Mouse (Mus musculus): ENCODE measurements around the gene Tsga10.

The Tsga10 gene

DNA sequence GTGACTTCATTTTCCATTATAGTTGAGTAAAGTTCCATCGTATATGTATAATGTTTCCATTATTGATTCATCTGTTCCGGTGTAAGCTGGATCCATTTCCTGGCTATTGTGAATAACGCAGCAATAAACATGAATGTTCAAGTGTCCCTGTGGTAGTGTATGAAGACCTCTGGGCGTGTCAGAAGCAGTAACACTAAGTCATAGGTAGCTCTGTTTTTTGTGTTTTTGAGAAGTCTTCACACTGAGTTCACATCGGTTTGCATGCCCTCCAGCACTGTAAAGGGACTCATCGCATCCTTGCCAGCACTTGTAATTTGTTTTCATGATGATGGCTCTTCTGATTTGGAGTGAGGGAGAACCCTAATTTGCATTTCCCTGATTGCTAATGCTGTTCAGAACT lies at the start of gene Tsga10:
Gene Tsga10, minus strand, starts transcription at position 144 of the 400 bp plus-strand sequence.
- no peak for DNase-seq (ENCODE audit: low spot score)

GRCm38 (mm10) chr1:37912751-37913150 lies 46.5 kb upstream of the Tsga10 start:
- no peak for DNase-seq (ENCODE audit: low spot score)

- DNase-seq (ENCODE audit: low spot score): no peak
Measured at GRCm38 (mm10) chr1:37903178-37903577, 36.9 kb upstream of the Tsga10 start.

DNA sequence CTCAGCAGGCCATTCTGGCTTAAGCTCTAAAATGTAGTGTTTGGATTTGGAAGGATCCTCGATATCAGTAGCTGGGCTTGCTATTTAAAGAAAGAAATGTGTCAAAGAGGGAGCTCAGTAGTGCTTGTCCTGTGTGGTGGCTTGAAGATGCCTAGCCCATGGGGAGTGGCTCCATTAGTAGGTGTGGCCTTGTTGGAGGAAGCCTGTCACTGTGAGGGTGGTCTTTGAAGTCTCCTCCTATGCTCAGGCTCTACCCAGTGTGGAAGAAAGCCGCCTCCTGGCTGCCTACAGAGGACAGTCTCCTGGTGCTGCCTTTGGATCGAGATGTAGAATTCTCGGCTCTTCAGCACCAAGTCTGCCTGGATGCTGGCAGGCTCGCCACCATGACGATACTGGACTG lies 34.1 kb upstream of the Tsga10 start:
- DNase-seq (ENCODE audit: low spot score): no peak

- no peak for DNase-seq (ENCODE audit: low spot score)
Measured at GRCm38 (mm10) chr1:37899816-37900215, 33.6 kb upstream of the Tsga10 start.

GRCm38 (mm10) chr1:37894606-37895005 lies 28.4 kb upstream of the Tsga10 start:
- no peak for DNase-seq (ENCODE audit: low spot score)

DNA sequence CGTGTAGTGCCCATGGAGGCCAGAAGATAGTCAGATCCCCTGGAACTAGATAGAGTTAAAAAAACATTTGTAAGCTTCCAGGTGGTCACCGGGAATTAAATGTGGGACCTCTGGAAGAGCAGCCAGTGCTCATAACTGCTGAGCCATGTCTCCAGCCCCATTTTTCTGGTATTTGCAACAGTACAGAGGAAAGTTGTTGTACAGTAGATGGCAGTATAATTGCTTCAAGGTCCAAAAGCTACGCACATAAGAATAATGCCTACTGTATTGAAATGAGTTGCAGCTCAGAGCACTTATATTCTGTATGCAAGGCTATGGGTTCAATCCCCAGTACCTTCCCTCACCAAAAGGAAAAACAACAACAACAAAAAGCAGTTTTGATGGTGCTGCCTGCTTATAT lies 25.2 kb upstream of the Tsga10 start:
- DNase-seq (ENCODE audit: low spot score): no peak

DNA sequence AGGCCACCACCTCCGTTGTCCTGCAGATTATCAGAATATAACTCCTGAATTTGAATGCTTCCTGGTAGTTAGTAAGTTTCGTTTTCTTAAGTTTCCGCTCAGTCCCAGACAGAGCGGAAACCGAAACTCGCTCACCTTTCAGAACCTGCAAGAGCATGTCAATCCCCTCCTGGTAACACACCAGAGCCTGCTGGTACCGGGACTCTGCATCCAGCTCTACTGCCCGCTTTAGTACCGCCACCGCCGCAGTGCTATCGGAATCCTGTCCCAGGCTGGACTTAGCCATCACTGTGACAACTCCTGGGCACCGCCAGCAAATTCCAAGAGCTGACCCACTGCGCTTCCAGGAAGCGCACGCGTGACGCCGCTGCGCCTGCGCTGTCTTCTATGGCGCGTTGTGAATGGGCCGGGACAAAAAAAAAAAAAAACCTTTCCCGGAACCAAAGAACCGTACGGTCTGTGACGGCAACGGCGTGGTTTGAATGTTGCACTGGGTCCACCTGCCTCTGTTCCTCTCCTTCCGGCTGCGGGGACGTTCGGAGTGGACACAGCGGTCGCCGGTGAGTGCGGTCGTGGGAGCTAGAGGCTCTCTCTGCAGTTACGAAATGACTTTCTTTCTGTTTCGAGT lies 23.9 kb upstream of the Tsga10 start, which contains the start of the genes Mitd1 and Mrpl30:
Gene Mitd1, minus strand, starts transcription at position 387 of the 628 bp plus-strand sequence.
Gene Mrpl30, plus strand, starts transcription at position 453 of the 628 bp plus-strand sequence.
- DNase-seq (ENCODE audit: low spot score): peak; percentile 79

DNA sequence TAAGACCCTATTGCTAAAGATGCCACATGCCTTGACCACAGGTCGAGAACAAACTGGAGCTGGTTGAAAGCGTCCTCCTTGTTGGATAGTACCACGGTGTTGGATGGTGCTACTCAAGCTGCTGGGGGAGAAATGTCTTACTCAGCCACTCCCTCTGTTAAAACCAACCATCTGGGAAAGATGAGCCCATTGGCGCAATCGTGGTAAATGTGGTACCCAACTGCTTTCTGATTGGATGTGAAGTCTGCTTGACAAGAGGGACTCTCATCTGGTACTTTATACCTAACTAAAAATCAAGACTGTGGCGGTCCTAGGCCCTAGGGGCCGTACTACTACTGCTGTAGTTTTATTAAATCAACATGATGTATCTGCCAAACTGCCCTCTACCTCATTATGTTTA lies 23.0 kb upstream of the Tsga10 start:
- no peak for DNase-seq (ENCODE audit: low spot score)

GRCm38 (mm10) chr1:37884451-37884850 lies 18.2 kb upstream of the Tsga10 start:
- no peak for DNase-seq (ENCODE audit: low spot score)

GRCm38 (mm10) chr1:37883411-37883810 lies 17.2 kb upstream of the Tsga10 start:
- no peak for DNase-seq (ENCODE audit: low spot score)

GRCm38 (mm10) chr1:37877736-37878460 lies 11.7 kb upstream of the Tsga10 start:
- no peak for DNase-seq (ENCODE audit: low spot score)

DNA sequence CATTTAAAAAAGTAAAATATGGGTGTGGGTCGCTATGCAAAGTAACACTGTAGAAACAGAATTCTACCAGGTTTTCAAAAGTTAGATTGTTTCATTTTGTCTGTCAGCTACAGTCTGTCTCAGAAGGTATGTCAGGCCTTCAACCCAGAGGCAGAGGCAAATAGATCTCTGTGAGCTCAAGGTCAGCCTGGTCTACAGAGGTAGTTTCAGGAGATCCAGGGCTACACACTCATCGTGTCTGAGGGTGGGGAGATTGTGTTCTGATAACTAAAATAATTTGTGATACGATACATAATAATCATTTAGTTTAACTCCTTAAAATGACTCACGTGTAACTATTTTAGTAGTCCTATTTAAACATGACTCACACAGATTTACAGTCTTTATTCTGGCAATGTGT lies 6.9 kb upstream of the Tsga10 start:
- DNase-seq (ENCODE audit: low spot score): no peak

- peak; percentile 77 for DNase-seq (ENCODE audit: low spot score)
Measured at GRCm38 (mm10) chr1:37872131-37873067, 6.2 kb upstream of the Tsga10 start.

DNA sequence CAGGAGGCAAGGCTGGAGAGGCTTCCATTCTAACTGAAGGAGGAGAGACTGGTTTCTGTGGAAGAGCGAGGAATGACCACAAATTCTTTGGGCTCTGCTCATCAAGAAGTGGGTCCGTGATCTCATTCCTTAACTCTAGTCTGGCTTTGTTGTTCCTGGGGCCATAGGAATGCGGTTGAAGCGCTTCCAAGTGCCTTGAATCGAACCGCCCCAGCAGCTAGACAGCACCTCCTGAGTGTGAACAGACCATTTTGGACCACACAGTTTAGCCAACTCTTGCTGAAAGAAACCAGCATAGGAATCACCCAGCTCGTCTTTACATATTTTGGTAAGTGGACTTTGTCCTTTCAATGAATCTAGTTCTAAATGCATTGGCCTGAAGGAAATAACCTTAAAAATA lies 5.5 kb upstream of the Tsga10 start, which contains the start of gene Lipt1:
Gene Lipt1, plus strand, starts transcription at position 35 of the 400 bp plus-strand sequence.
- no peak for DNase-seq (ENCODE audit: low spot score)

DNA sequence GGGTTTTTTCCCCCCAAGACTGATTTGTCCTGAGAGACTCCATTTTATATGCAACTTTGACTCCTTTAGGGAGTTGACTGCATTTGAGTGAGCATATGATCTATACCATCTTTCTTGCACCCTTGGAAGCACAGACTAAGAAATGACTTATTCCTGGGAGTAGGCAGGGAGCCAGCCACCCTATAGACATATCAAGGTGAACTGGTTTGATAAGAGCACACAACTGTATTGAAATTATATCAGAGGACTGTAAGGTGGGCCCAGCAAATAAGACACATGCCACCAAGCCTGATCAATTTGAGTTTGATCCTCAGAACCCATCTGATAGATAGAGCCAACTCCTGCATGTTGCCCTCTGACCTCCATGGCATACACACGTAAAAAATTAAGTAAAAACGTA lies 3.1 kb upstream of the Tsga10 start:
- no peak for DNase-seq (ENCODE audit: low spot score)

- no peak for DNase-seq (ENCODE audit: low spot score)
Measured at GRCm38 (mm10) chr1:37868640-37869039, 2.4 kb upstream of the Tsga10 start.

GRCm38 (mm10) chr1:37867684-37868322 lies 1.6 kb upstream of the Tsga10 start:
- DNase-seq (ENCODE audit: low spot score): no peak

DNA sequence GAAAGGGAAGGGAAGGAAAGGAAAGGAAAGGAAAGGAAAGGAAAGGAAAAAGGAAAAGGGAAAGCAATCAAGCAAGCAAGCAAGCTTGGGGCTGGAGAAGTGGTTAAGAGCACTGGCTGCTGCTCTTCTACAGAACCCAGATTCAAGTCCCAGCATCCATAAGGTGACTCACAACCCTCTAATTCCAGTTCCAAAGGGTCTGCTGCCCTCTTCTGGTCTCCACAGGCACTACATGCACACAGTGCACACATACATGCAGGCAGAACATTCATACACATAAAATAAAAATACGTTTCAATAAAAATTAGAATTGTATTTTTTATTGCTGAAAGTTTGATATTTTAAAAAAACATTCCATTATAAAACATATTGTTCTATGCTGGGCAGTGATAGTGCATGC lies 827 bp upstream of the Tsga10 start:
- DNase-seq (ENCODE audit: low spot score): no peak

DNA sequence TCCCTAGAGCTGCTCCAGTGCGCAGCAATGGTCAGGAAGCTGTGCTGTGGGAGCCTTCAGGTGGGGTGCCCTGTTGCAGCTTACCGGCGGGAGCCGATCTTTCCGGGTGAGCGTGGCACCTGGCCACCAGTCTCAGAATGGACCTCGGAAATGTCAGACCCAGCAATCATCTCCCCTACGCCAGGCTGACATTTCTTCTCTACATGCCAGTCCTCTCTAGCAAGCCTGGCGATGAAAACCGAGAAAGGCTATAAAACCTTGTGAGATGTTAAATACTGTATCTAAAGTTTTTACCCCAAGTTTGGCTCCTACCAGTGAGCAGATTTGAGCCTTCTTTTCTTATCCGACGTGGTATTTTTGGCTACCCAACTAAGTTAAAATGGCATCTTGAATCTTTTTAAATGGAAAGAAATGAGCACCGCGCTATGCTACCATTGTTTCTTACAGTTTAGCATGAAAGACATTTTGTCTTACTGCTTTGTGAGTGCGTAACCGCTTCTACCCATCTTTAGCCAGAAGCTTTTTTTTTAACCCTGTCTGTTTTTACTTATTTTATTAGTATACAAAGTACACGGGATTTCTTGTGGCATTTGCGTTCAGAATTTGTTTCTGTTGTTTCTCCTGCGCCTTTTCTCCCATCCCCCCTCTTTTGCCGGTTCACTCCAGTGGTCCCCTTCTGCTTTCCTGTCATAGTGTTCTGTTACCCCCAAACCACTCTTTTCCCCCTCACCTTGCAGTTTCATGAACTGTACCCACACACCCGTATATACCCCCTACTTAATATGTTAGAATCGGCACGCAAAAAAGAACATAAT lies 621 bp downstream of the Tsga10 start:
- no peak for DNase-seq (ENCODE audit: low spot score)

Data from ovary, adult 18-20 months (tissue).